Mouse (Mus musculus) megakaryocyte, adult 5-6 weeks (primary cell): ENCODE measurements at regions not wholly inside any gene's neighbourhood (a gene's known extent, or its start where the extent isn't known, plus 50 kb on each side); places are given as distances from the start of the nearest gene placed in this dataset.
A peak's percentile ranks its signal among the peaks of the same experiment; 100 is the strongest.
"Not testable (repeated sequence)": the region's sequence is repeated elsewhere in the genome, so short reads cannot be mapped to it uniquely, and the experiment has no call there.

Experiments used
- ATAC-seq: 2 replicates; pipeline ENCODE4 v1.8.0; 2016; ENCODE audit warnings: mild to moderate bottlenecking, inconsistent platforms; ENCODE audit not compliant: poor library complexity, severe bottlenecking

- ATAC-seq = 0 out of 2 replicates have a peak, but pooled peaks have one; percentile 21
Measured at GRCm38 (mm10) chr7:64101679-64102078, 52.0 kb upstream of the Trpm1 start.

- no peak for ATAC-seq
Measured at GRCm38 (mm10) chr7:64099606-64100005, 54.0 kb upstream of the Trpm1 start.

GRCm38 (mm10) chr7:64090067-64090466 lies 63.6 kb upstream of the Trpm1 start:
- peak; percentile 24 for ATAC-seq

- ATAC-seq = no peak
Measured at GRCm38 (mm10) chr7:64089034-64089433, 64.6 kb upstream of the Trpm1 start.

GRCm38 (mm10) chr7:64083978-64084377 lies 69.7 kb upstream of the Trpm1 start:
- not testable (repeated sequence) for ATAC-seq

GRCm38 (mm10) chr7:64082651-64083050 lies 71.0 kb upstream of the Trpm1 start:
- ATAC-seq = no peak

- no peak for ATAC-seq
Measured at GRCm38 (mm10) chr7:64082201-64082600, 71.4 kb upstream of the Trpm1 start.

GRCm38 (mm10) chr7:64081618-64082017 lies 72.0 kb upstream of the Trpm1 start:
- no peak for ATAC-seq

- no peak for ATAC-seq
Measured at GRCm38 (mm10) chr7:64081019-64081418, 72.6 kb upstream of the Trpm1 start.

- no peak for ATAC-seq
Measured at GRCm38 (mm10) chr7:64079301-64079700, 74.3 kb upstream of the Trpm1 start.

- no peak for ATAC-seq
Measured at GRCm38 (mm10) chr7:64078646-64079045, 75.0 kb upstream of the Trpm1 start.

GRCm38 (mm10) chr7:64077526-64077925 lies 76.1 kb upstream of the Trpm1 start:
- no peak for ATAC-seq

GRCm38 (mm10) chr7:64076764-64077360 lies 76.8 kb upstream of the Trpm1 start:
- ATAC-seq = peak; percentile 26

- ATAC-seq = no peak
Measured at GRCm38 (mm10) chr7:64075696-64076313, 77.8 kb upstream of the Trpm1 start.

- ATAC-seq = no peak
Measured at GRCm38 (mm10) chr7:64074661-64075234, 78.9 kb upstream of the Trpm1 start.

GRCm38 (mm10) chr7:64074186-64074585 lies 79.4 kb upstream of the Trpm1 start:
- no peak for ATAC-seq

- no peak for ATAC-seq
Measured at GRCm38 (mm10) chr7:64073781-64074180, 79.9 kb upstream of the Trpm1 start.

- peak; percentile 28; the same call in 1 of the 2 replicates for ATAC-seq
Measured at GRCm38 (mm10) chr7:64070930-64071329, 82.7 kb upstream of the Trpm1 start.

- no peak for ATAC-seq
Measured at GRCm38 (mm10) chr7:64065529-64066247, 87.9 kb upstream of the Trpm1 start.

- peak; percentile 35; the same call in 1 of the 2 replicates for ATAC-seq
Measured at GRCm38 (mm10) chr7:64064460-64065241, 89.0 kb upstream of the Trpm1 start.

- no peak for ATAC-seq
Measured at GRCm38 (mm10) chr7:64061170-64061569, 92.5 kb upstream of the Trpm1 start.
